ENCODE assay signal across 18 mouse cellular contexts in genomic region chr1:78601568-78601967, GRCm38 (mm10).
"Had no signal": no experiment of that assay in that cellular context is flagged by ENCODE, and none has a peak within 500 bp of the region (broad histone marks: within the 10 kb centered on the region; RNA-seq: fewer than 3 reads in every experiment).

No protein-coding gene starts in this region.

- H3K4me3 ChIP-seq: kidney, embryonic 15.5 days; limb, embryonic 12.5 days; limb, embryonic 15.5 days; midbrain, embryonic 13.5 days; neural tube, embryonic 12.5 days; neural tube, embryonic 15.5 days; stomach, embryonic 15.5 days had no signal

- H3K36me3 ChIP-seq: kidney, embryonic 15.5 days; limb, embryonic 12.5 days; limb, embryonic 15.5 days; midbrain, embryonic 13.5 days; neural tube, embryonic 12.5 days; neural tube, embryonic 15.5 days; stomach, embryonic 15.5 days had no signal

- H3K4me1 ChIP-seq: limb, embryonic 15.5 days; midbrain, embryonic 13.5 days; neural tube, embryonic 12.5 days; neural tube, embryonic 15.5 days; stomach, embryonic 15.5 days had no signal

- H3K27ac ChIP-seq: kidney, embryonic 15.5 days; limb, embryonic 12.5 days; limb, embryonic 15.5 days; liver, embryonic 14.5 days; macrophage; midbrain, embryonic 13.5 days; neural tube, embryonic 12.5 days; neural tube, embryonic 15.5 days; stomach, embryonic 15.5 days had no signal

- H3K9me3 ChIP-seq: kidney, embryonic 15.5 days; limb, embryonic 12.5 days; limb, embryonic 15.5 days; midbrain, embryonic 13.5 days; neural tube, embryonic 12.5 days; neural tube, embryonic 15.5 days; stomach, embryonic 15.5 days had no signal

- DNase-seq: kidney, adult 8-10 months; kidney, postnatal 10 days; kidney, postnatal 36 days; left cerebral cortex, postnatal 4 days; liver, postnatal 0 days; lung, embryonic 14.5 days; right cerebral cortex, postnatal 25 days; spleen, adult 18-20 months; thymus, postnatal 25 days had no signal

- H3K9ac ChIP-seq: kidney, embryonic 15.5 days; limb, embryonic 12.5 days; limb, embryonic 15.5 days; liver, embryonic 14.5 days; liver, postnatal 0 days; lung, embryonic 14.5 days; midbrain, embryonic 13.5 days; neural tube, embryonic 12.5 days; neural tube, embryonic 15.5 days; stomach, embryonic 15.5 days had no signal

- H3K27me3 ChIP-seq: kidney, embryonic 15.5 days; limb, embryonic 12.5 days; limb, embryonic 15.5 days; midbrain, embryonic 13.5 days; neural tube, embryonic 12.5 days; neural tube, embryonic 15.5 days; stomach, embryonic 15.5 days had no signal
